8 mouse cellular contexts compared by ENCODE assay signal in genomic region chr13:98317246-98317677, GRCm38 (mm10). TPM values are rescaled to one million over a fixed set of nuclear protein-coding genes. Genes with fewer than 3 reads are reported as not detected.
DNase-seq lines count a peak whose midpoint lies in the region; ATAC-seq and TF ChIP-seq lines count a peak whose summit lies in the region.

No protein-coding gene starts in this region.

- peak overlapping the region; percentile 87 for H3K27ac ChIP-seq in lung, embryonic 15.5 days
- peak overlapping the region; percentile 60 for H3K27ac ChIP-seq in embryonic fibroblast, embryonic 13.5 days (ENCODE audit: insufficient read depth, low read length)
- H3K27ac ChIP-seq in intestine, postnatal 0 days (ENCODE audit: low read depth, low read length), result peak overlapping the region; percentile 94
- H3K27ac ChIP-seq in neural tube, embryonic 13.5 days (replicated peaks), result peak overlapping the region; percentile 88

- no peak for DNase-seq in lung, postnatal 10 days
- DNase-seq in layer of hippocampus, adult 18-20 months (ENCODE audit: low spot score in 2 of 2), result no peak
- no peak for DNase-seq in right cerebral cortex, postnatal 10 days (ENCODE audit: low spot score in 2 of 2)
- DNase-seq in frontal cortex, postnatal 25 days (ENCODE audit: low spot score in 2 of 2), result no peak

- peaks cover 12% of the 10 kb centered on the region; the same call in 1 of the 2 replicates for H3K36me3 ChIP-seq in lung, embryonic 15.5 days
- peaks cover 12% of the 10 kb centered on the region for H3K36me3 ChIP-seq in intestine, postnatal 0 days (ENCODE audit: control insufficient read depth, insufficient read depth)
- H3K36me3 ChIP-seq in neural tube, embryonic 13.5 days, result peaks cover 12% of the 10 kb centered on the region

- no peaks in the 10 kb centered on the region for H3K27me3 ChIP-seq in lung, embryonic 15.5 days
- H3K27me3 ChIP-seq in intestine, postnatal 0 days (replicated peaks; ENCODE audit: control insufficient read depth, insufficient read depth, low read length), result no peaks in the 10 kb centered on the region
- no peaks in the 10 kb centered on the region for H3K27me3 ChIP-seq in neural tube, embryonic 13.5 days

- TF ChIP-seq CTCF in embryonic fibroblast, embryonic 13.5 days (IDR thresholded peaks at IDR 0.05; ENCODE audit: borderline replicate concordance, insufficient read depth, low read length), result no peak
- TF ChIP-seq CTCF in intestine, postnatal 0 days (IDR thresholded peaks at IDR 0.05; ENCODE audit: low read depth), result no peak

- no peak for ATAC-seq in lung, embryonic 15.5 days (ENCODE audit: borderline replicate concordance, extremely low read depth, low FRiP score, low TSS enrichment)
- no peak for ATAC-seq in intestine, postnatal 0 days
- 0 out of 2 replicates have a peak, but pooled peaks have one; percentile 24 for ATAC-seq in neural tube, embryonic 13.5 days (ENCODE audit: low read depth)

- H3K4me2 ChIP-seq in lung, embryonic 15.5 days, result peak overlapping the region; percentile 67
- H3K4me2 ChIP-seq in intestine, postnatal 0 days (replicated peaks; ENCODE audit: low read depth), result peak overlapping the region; percentile 73
- peak overlapping the region; percentile 78 for H3K4me2 ChIP-seq in neural tube, embryonic 13.5 days

- peaks cover 11% of the 10 kb centered on the region for H3K4me1 ChIP-seq in lung, embryonic 15.5 days
- no peaks in the 10 kb centered on the region; the same call in none of the 2 replicates for H3K4me1 ChIP-seq in embryonic fibroblast, embryonic 13.5 days (ENCODE audit: control insufficient read depth, insufficient read depth, low read length)
- peaks cover 6% of the 10 kb centered on the region; the same call in 1 of the 2 replicates for H3K4me1 ChIP-seq in intestine, postnatal 0 days (replicated peaks; ENCODE audit: control insufficient read depth, insufficient read depth, low read length)
- peaks cover 29% of the 10 kb centered on the region for H3K4me1 ChIP-seq in neural tube, embryonic 13.5 days (replicated peaks)

- H3K9ac ChIP-seq in lung, embryonic 15.5 days, result peak overlapping the region; percentile 98
- H3K9ac ChIP-seq in intestine, postnatal 0 days (ENCODE audit: low read depth, low read length), result peak overlapping the region; percentile 97
- peak overlapping the region; percentile 99 for H3K9ac ChIP-seq in neural tube, embryonic 13.5 days

- no peaks in the 10 kb centered on the region for H3K9me3 ChIP-seq in lung, embryonic 15.5 days
- H3K9me3 ChIP-seq in intestine, postnatal 0 days (ENCODE audit: control insufficient read depth), result no peaks in the 10 kb centered on the region
- no peaks in the 10 kb centered on the region for H3K9me3 ChIP-seq in neural tube, embryonic 13.5 days

- TF ChIP-seq POLR2A in embryonic fibroblast, embryonic 13.5 days (IDR thresholded peaks at IDR 0.05; ENCODE audit: low read depth, low read length), result no peak

- peak overlapping the region; percentile 94 for H3K4me3 ChIP-seq in lung, embryonic 15.5 days
- peak overlapping the region; percentile 83 for H3K4me3 ChIP-seq in embryonic fibroblast, embryonic 13.5 days (ENCODE audit: insufficient read depth, low read length)
- peak overlapping the region; percentile 87 for H3K4me3 ChIP-seq in intestine, postnatal 0 days (ENCODE audit: low read depth, low read length)
- peak overlapping the region; percentile 98 for H3K4me3 ChIP-seq in neural tube, embryonic 13.5 days

- 2% methylated on average over 16 of the region's 16 CpGs for WGBS in lung, embryonic 15.5 days
- 2% methylated on average over 16 of the region's 16 CpGs for WGBS in intestine, postnatal 0 days
- WGBS in neural tube, embryonic 13.5 days, result 2% methylated on average over 16 of the region's 16 CpGs

RNA-seq across cellular contexts. Expression of gene Btf3, which starts 0.5 kb away (rescaled TPM):
- 652 and 689 TPM in 2 replicates for polyA plus RNA-seq in lung, embryonic 15.5 days (2015; fragmentation: Nextera tagmentation; extraction: Ambion mirVana)
- polyA plus RNA-seq in embryonic fibroblast, embryonic 13.5 days (2011; ENCODE audit: insufficient read length, low read depth, missing spikeins), result 715 and 807 TPM in 2 replicates
- polyA plus RNA-seq in intestine, postnatal 0 days (2015; fragmentation: Nextera tagmentation; extraction: Ambion mirVana), result 471 and 494 TPM in 2 replicates
- 615 and 618 TPM in 2 replicates for polyA plus RNA-seq in neural tube, embryonic 13.5 days (2015; fragmentation: Nextera tagmentation; extraction: Ambion mirVana)
- total RNA-seq in layer of hippocampus, adult 18-20 months (2021), result 100 to 1,000 TPM; 198 to 207 TPM

RNA-seq across cellular contexts. Expression of gene Foxd1, which starts 36.8 kb away (rescaled TPM):
- 0.04 and 0.06 TPM in 2 replicates for polyA plus RNA-seq in lung, embryonic 15.5 days (2015; fragmentation: Nextera tagmentation; extraction: Ambion mirVana)
- 5.9 and 6.3 TPM in 2 replicates for polyA plus RNA-seq in embryonic fibroblast, embryonic 13.5 days (2011; ENCODE audit: insufficient read length, low read depth, missing spikeins)
- polyA plus RNA-seq in intestine, postnatal 0 days (2015; fragmentation: Nextera tagmentation; extraction: Ambion mirVana), result not detected in 2 replicates
- 1.4 and 1.7 TPM in 2 replicates for polyA plus RNA-seq in neural tube, embryonic 13.5 days (2015; fragmentation: Nextera tagmentation; extraction: Ambion mirVana)
- 1 to 10 TPM in 1 of 2 experiments, under 1 TPM in 1; 0.68 to 1.1 TPM for total RNA-seq in layer of hippocampus, adult 18-20 months (2021)

RNA-seq across cellular contexts. Expression of gene Gm21976, which starts 37.6 kb away (rescaled TPM):
- not detected in 2 replicates for polyA plus RNA-seq in lung, embryonic 15.5 days (2015; fragmentation: Nextera tagmentation; extraction: Ambion mirVana)
- polyA plus RNA-seq in embryonic fibroblast, embryonic 13.5 days (2011; ENCODE audit: insufficient read length, low read depth, missing spikeins), result not detected in 2 replicates
- polyA plus RNA-seq in intestine, postnatal 0 days (2015; fragmentation: Nextera tagmentation; extraction: Ambion mirVana), result not detected in 2 replicates
- polyA plus RNA-seq in neural tube, embryonic 13.5 days (2015; fragmentation: Nextera tagmentation; extraction: Ambion mirVana), result not detected in 2 replicates
- not detected for total RNA-seq in layer of hippocampus, adult 18-20 months (2021)

RNA-seq across cellular contexts. Expression of gene Ankra2, which starts 54.4 kb away (rescaled TPM):
- polyA plus RNA-seq in lung, embryonic 15.5 days (2015; fragmentation: Nextera tagmentation; extraction: Ambion mirVana), result 18.0 and 18.8 TPM in 2 replicates
- 22.7 and 29.5 TPM in 2 replicates for polyA plus RNA-seq in embryonic fibroblast, embryonic 13.5 days (2011; ENCODE audit: insufficient read length, low read depth, missing spikeins)
- 18.9 and 19.3 TPM in 2 replicates for polyA plus RNA-seq in intestine, postnatal 0 days (2015; fragmentation: Nextera tagmentation; extraction: Ambion mirVana)
- 52.3 and 55.6 TPM in 2 replicates for polyA plus RNA-seq in neural tube, embryonic 13.5 days (2015; fragmentation: Nextera tagmentation; extraction: Ambion mirVana)
- 10 to 100 TPM; 49.1 to 50.0 TPM for total RNA-seq in layer of hippocampus, adult 18-20 months (2021)

RNA-seq across cellular contexts. Expression of gene Utp15, which starts 54.4 kb away (rescaled TPM):
- polyA plus RNA-seq in lung, embryonic 15.5 days (2015; fragmentation: Nextera tagmentation; extraction: Ambion mirVana), result 32.6 and 33.0 TPM in 2 replicates
- 16.7 and 18.8 TPM in 2 replicates for polyA plus RNA-seq in embryonic fibroblast, embryonic 13.5 days (2011; ENCODE audit: insufficient read length, low read depth, missing spikeins)
- 9.3 and 9.8 TPM in 2 replicates for polyA plus RNA-seq in intestine, postnatal 0 days (2015; fragmentation: Nextera tagmentation; extraction: Ambion mirVana)
- 25.4 and 29.5 TPM in 2 replicates for polyA plus RNA-seq in neural tube, embryonic 13.5 days (2015; fragmentation: Nextera tagmentation; extraction: Ambion mirVana)
- 10 to 100 TPM; 22.3 to 23.2 TPM for total RNA-seq in layer of hippocampus, adult 18-20 months (2021)
